Mouse (Mus musculus) ovary, adult 10 weeks (tissue): ENCODE results near the gene Fadd. TPM values are rescaled to one million over a fixed set of nuclear protein-coding genes. Genes with fewer than 3 reads are reported as not detected.

Source experiments
- polyA plus RNA-seq: library from polyadenylated mRNA; stranded (reverse); fragments of 350-450 nt; fragmentation: Illumina TruSeq; extraction: RNeasy Lipid Tissue Mini Kit (QIAGEN cat#74804); gene quantifications from one replicate; pipeline ENCODE4 v1.2.3, GENCODE M21; 2014

Gene Fadd
- polyA plus RNA-seq, result 6.5 TPM

GRCm38 (mm10) chr7:144582284-144582980 is at the start of gene Fadd:
Gene Fadd (minus strand): TSS chr7:144582463.

GRCm38 (mm10) chr7:144553237-144554122 is 28.8 kb downstream of the Fadd start, which contains the start of gene Ppfia1:
Gene Ppfia1 (minus strand): TSS chr7:144553729.

Other genes starting within 250 kb of the Fadd start
- gene Cttn, start 111.5 kb downstream of the Fadd start, polyA plus RNA-seq, result 27.2 TPM
- 213 TPM for gene Ppfia1, start 28.7 kb downstream of the Fadd start, polyA plus RNA-seq
- gene Ano1, start 169.5 kb upstream of the Fadd start, polyA plus RNA-seq, result 21.6 TPM